Mouse (Mus musculus): ENCODE data around the gene Arfip2.

GRCm38 (mm10) chr7:105635726-105636125 lies 4.5 kb downstream of the Arfip2 start:
- TF ChIP-seq EP300 (IDR thresholded peaks at IDR 0.05; ENCODE audit: low read depth) (no peak), CTCF (IDR thresholded peaks at IDR 0.05; ENCODE audit: low read depth) (no peak)

Data from liver, embryonic 14.5 days (tissue).